Mouse (Mus musculus) B cell, adult (primary cell): ENCODE results near the gene Ankrd63. TPM values are rescaled to one million over a fixed set of nuclear protein-coding genes. Genes with fewer than 3 reads are reported as not detected.

Source experiments
- total RNA-seq: library from RNA; stranded (reverse); gene quantifications from 4 replicates; pipeline ENCODE4 v1.2.4, GENCODE M21; 2023; ENCODE audit not compliant: inconsistent age

The Ankrd63 gene
- total RNA-seq = 0.33 to 0.45 TPM (median 0.40 TPM) in 4 replicates

GRCm38 (mm10) chr2:118703913-118704730 is at the start of gene Ankrd63:
Gene Ankrd63 (minus strand): TSS chr2:118703963.

GRCm38 (mm10) chr2:118745232-118745884 is 41.6 kb upstream of the Ankrd63 start, which contains the start of gene Inafm2:
Gene Inafm2 (plus strand): TSS chr2:118745758.

GRCm38 (mm10) chr2:118728337-118728736 is 24.6 kb upstream of the Ankrd63 start, which contains the start of gene Plcb2:
Gene Plcb2 (minus strand): TSS chr2:118728438.

GRCm38 (mm10) chr2:118662902-118663803 is 40.6 kb downstream of the Ankrd63 start, which contains the start of gene Pak6:
Gene Pak6 (plus strand): TSS chr2:118663303.

Other genes starting within 250 kb of the Ankrd63 start
- gene Srp14, start 224.3 kb downstream of the Ankrd63 start, total RNA-seq = 109 to 132 TPM (median 128 TPM) in 4 replicates
- gene Bmf, start 154.3 kb downstream of the Ankrd63 start, total RNA-seq = 65.6 to 85.1 TPM (median 77.5 TPM) in 4 replicates
- 4.4 to 6.9 TPM (median 6.5 TPM) in 4 replicates for gene Bub1b, start 105.8 kb downstream of the Ankrd63 start, total RNA-seq
- gene Pak6, start 40.7 kb downstream of the Ankrd63 start, total RNA-seq = 2.2 to 6.3 TPM (median 4.1 TPM) in 4 replicates
- 87.6 to 107 TPM (median 99.4 TPM) in 4 replicates for gene Plcb2, start 24.5 kb upstream of the Ankrd63 start, total RNA-seq
- 16.6 to 23.0 TPM (median 17.8 TPM) in 4 replicates for gene Inafm2, start 41.8 kb upstream of the Ankrd63 start, total RNA-seq
- gene Ccdc9b, start 58.7 kb upstream of the Ankrd63 start, total RNA-seq = 0.57 TPM in 1 of 4 replicates, not detected in the others
- not detected in 4 replicates for gene Phgr1, start 68.8 kb upstream of the Ankrd63 start, total RNA-seq
- gene Disp2, start 75.8 kb upstream of the Ankrd63 start, total RNA-seq = not detected in 4 replicates
- gene Knstrn, start 110.0 kb upstream of the Ankrd63 start, total RNA-seq = 7.0 to 11.9 TPM (median 8.3 TPM) in 4 replicates
- gene Ivd, start 158.0 kb upstream of the Ankrd63 start, total RNA-seq = 62.9 to 97.4 TPM (median 72.1 TPM) in 4 replicates
- 52.2 to 60.4 TPM (median 55.0 TPM) in 4 replicates for gene Bahd1, start 196.4 kb upstream of the Ankrd63 start, total RNA-seq
- gene Chst14, start 222.5 kb upstream of the Ankrd63 start, total RNA-seq = 3.6 to 4.3 TPM (median 4.0 TPM) in 4 replicates